Mouse (Mus musculus) midbrain, embryonic 11.5 days (tissue): Measurements from ENCODE around the gene Etv6. TPM values are rescaled to one million over a fixed set of nuclear protein-coding genes. Genes with fewer than 3 reads are reported as not detected.

Experiments
- ATAC-seq: fragments of 200-750 bp; cut with Nextera tagmentation; 2 replicates; pipeline ENCODE4 v1.8.0; 2017; ENCODE audit warnings: moderate TSS enrichment, moderate library complexity; ENCODE audit not compliant: low FRiP score
- DNase-seq: peaks from one replicate; pipeline ENCODE4 v3.0.0; 2015; ENCODE audit warnings: low spot score; ENCODE audit errors: missing footprints
- H3K27ac ChIP-seq: fragments of 300-500 bp; sonication (generic); 2 replicates; pipeline ENCODE4 v1.5.1; 2014; ENCODE audit warnings: low read depth, low read length
- H3K27me3 ChIP-seq: fragments of 300-500 bp; sonication (generic); 2 replicates; pipeline ENCODE4 v1.6.1; 2014; ENCODE audit warnings: mild to moderate bottlenecking, low read length, moderate library complexity, mixed read lengths; ENCODE audit not compliant: control insufficient read depth, insufficient read depth
- H3K36me3 ChIP-seq: fragments of 300-500 bp; sonication (generic); 2 replicates; pipeline ENCODE4 v1.6.1; 2014; ENCODE audit warnings: mild to moderate bottlenecking, low read length, moderate library complexity, mixed read lengths; ENCODE audit not compliant: control insufficient read depth, insufficient read depth
- H3K4me1 ChIP-seq: fragments of 300-500 bp; sonication (generic); 2 replicates; pipeline ENCODE4 v1.6.1; 2014; ENCODE audit warnings: low read length; ENCODE audit not compliant: control insufficient read depth, insufficient read depth
- H3K4me2 ChIP-seq: fragments of 300-500 bp; sonication (generic); 2 replicates; pipeline ENCODE4 v1.6.1; 2014; ENCODE audit warnings: mild to moderate bottlenecking, moderate library complexity
- H3K4me3 ChIP-seq: fragments of 300-500 bp; sonication (generic); 2 replicates; pipeline ENCODE4 v1.5.1; 2014; ENCODE audit warnings: low read depth, low read length
- H3K9ac ChIP-seq: fragments of 300-500 bp; sonication (generic); 2 replicates; pipeline ENCODE4 v1.6.1; 2014; ENCODE audit warnings: low read length
- H3K9me3 ChIP-seq: fragments of 300-500 bp; sonication (generic); 2 replicates; pipeline ENCODE4 v1.6.1; 2016; ENCODE audit warnings: low read length; ENCODE audit not compliant: control insufficient read depth
- WGBS: fragments of 180-500 bp; shearing (Covaris S2); extraction: QIAGEN DNeasy Blood & Tissue Kit; methylation state at CpG from one replicate; pipeline ENCODE4 v1.1.7; 2014; 5-methylcytosine and 5-hydroxymethylcytosine counted together
- polyA plus RNA-seq: library from polyadenylated mRNA; unstranded; fragments of >200 nt; fragmentation: Nextera tagmentation; extraction: Ambion mirVana; gene quantifications from 2 replicates; pipeline ENCODE4 v1.2.1, GENCODE M21; 2014

Etv6 gene
- polyA plus RNA-seq, 1 experiment from 2014 or later: 14.0 TPM

- Histone ChIP-seq H3K27me3 (no peaks in the 10 kb centered on the region), H3K9ac (no peak overlapping the region), H3K4me3 (no peak overlapping the region), H3K36me3 (no peaks in the 10 kb centered on the region; the same call in 1 of the 2 replicates), H3K9me3 (no peaks in the 10 kb centered on the region), H3K27ac (no peak overlapping the region), H3K4me1 (no peaks in the 10 kb centered on the region), H3K4me2 (no peak overlapping the region)
- 94% methylated on average over 6 of the region's 6 CpGs for WGBS
- DNase-seq (no peak), ATAC-seq (no peak)
These were observed 42.5 kb downstream of the Etv6 start for GRCm38 (mm10) chr6:134078016-134078415.

DNA sequence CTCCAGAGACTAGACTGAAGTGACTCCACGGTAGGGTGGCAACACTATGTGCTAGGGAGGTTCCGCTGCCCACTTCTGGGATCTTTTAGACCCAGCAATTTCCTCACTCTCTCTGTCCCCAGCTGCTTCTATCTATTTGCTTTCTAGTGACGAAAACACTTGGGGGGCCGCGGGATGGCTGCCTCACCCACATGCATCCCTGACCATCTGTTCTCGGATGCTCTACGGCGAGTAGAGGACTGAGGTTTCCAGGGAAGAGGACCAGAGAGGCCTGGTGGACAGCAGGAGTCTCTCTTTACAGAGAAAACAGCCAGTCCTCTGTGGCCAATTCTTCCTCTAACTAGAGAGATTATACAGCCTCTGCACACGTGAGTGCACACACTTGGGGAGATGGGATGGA is 43.6 kb downstream of the Etv6 start:
- no peak for ATAC-seq
- H3K36me3 ChIP-seq: no peaks in the 10 kb centered on the region
- no peaks in the 10 kb centered on the region for H3K9me3 ChIP-seq
- DNase-seq: no peak
- no peak overlapping the region for H3K4me3 ChIP-seq
- no peaks in the 10 kb centered on the region for H3K4me1 ChIP-seq
- no peak overlapping the region for H3K4me2 ChIP-seq
- WGBS: 83% methylated on average over 9 of the region's 9 CpGs
- no peaks in the 10 kb centered on the region for H3K27me3 ChIP-seq
- H3K9ac ChIP-seq: no peak overlapping the region
- no peak overlapping the region for H3K27ac ChIP-seq

DNA sequence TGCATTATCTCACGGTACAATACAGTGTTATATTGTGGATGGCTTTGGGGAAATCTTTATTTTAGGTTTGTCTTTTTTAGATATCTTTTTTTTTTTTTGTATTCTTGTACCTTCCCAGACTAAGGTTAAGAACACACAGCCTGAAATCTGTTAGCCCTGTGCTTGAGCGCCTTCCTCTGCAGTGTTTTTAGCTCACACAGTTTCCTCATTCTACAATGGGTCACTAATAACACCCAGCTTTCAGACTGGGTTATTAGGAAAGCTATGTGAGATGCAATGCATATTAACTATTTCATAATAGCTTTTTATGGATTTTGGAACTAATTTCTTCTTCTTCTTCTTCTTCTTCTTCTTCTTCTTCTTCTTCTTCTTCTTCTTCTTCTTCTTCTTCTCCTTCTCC is 44.1 kb downstream of the Etv6 start:
- H3K4me3 ChIP-seq: no peak overlapping the region
- WGBS: 94% methylated on average over 2 of the region's 2 CpGs
- no peak for ATAC-seq
- H3K27ac ChIP-seq: no peak overlapping the region
- H3K36me3 ChIP-seq: no peaks in the 10 kb centered on the region
- H3K4me1 ChIP-seq: no peaks in the 10 kb centered on the region
- H3K9me3 ChIP-seq: no peaks in the 10 kb centered on the region
- no peak for DNase-seq
- no peaks in the 10 kb centered on the region for H3K27me3 ChIP-seq
- no peak overlapping the region for H3K9ac ChIP-seq
- H3K4me2 ChIP-seq: no peak overlapping the region

DNA sequence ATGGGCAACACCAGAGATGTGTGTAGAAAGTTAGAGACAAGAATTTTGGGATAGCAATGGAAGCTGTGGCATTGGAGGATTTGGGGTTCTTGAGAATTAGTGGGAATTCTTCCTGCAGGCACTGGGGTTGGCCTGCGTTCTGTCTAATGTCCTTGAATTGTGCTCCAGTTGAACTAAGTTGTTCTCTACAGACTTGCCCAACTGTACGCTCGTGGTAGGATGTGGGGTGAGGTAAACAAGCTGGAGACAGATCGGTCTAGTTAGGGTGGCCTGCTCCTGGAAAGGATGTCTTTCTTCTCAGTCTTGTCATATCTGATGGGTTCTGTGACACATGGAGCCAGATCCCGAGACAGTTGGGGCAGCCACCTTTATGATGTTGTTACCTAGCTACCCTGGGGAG is 45.4 kb downstream of the Etv6 start:
- H3K27me3 ChIP-seq: no peaks in the 10 kb centered on the region
- no peak overlapping the region for H3K9ac ChIP-seq
- H3K36me3 ChIP-seq: no peaks in the 10 kb centered on the region
- no peaks in the 10 kb centered on the region for H3K4me1 ChIP-seq
- no peak for DNase-seq
- no peak overlapping the region for H3K4me3 ChIP-seq
- H3K4me2 ChIP-seq: no peak overlapping the region
- no peaks in the 10 kb centered on the region for H3K9me3 ChIP-seq
- ATAC-seq: no peak
- 89% methylated on average over 5 of the region's 5 CpGs for WGBS
- no peak overlapping the region for H3K27ac ChIP-seq

DNA sequence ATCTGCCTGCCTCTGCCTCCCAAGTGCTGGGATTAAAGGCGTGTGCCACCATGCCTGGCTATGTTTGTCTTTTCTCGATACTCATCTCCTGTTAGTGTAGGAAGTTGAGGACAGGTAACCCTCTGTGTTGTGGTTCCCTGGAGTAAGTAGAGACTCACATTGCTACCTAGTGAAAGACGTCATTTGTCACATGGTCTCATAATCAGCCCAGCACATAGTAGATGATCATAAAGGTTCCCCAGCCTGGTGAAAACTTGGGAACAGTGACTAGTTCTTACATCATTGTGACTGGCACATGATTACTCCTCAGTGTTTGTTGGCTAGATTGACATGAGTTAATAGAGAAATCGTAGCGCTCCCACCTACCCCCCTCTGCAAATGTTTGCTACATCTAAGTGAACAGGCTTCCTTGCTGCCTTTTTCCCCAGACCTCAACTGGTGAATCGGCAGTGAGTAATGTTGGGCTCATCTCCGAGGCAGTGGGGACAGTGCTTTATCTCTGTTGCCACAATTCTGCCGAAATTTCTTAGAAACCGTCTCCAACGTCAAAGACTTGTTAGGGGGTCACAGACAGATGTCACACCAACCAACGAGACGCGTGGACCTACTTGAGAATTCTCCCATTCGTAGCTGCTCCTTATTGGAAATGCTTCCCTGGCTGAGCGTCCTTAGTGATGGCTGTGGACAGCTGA is 46.9 kb downstream of the Etv6 start:
- H3K9ac ChIP-seq: no peak overlapping the region
- 91% methylated on average over 15 of the region's 15 CpGs for WGBS
- H3K4me2 ChIP-seq: no peak overlapping the region
- no peak overlapping the region for H3K4me3 ChIP-seq
- no peaks in the 10 kb centered on the region for H3K9me3 ChIP-seq
- no peaks in the 10 kb centered on the region for H3K36me3 ChIP-seq
- DNase-seq: no peak
- no peak for ATAC-seq
- no peaks in the 10 kb centered on the region for H3K4me1 ChIP-seq
- no peak overlapping the region for H3K27ac ChIP-seq
- H3K27me3 ChIP-seq: no peaks in the 10 kb centered on the region

DNA sequence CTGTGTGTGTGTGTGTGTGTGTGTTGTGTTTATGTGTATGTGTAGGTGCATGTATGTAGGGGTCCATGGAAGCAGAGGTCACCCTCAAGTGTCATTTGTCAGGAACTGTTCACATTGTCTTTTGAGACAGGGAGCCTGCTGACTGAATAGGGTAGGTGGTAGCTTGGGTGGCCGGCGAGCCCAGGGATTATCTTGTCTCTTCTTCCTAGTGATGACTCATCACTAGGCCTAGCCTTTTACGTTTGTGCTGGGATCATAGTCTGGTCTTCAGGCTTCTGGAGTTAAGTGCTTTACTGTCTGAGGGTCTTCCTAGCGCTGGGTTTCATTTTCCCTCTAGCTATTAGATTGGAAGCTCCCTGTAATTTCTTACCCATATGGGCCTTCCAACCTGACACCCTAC is 47.9 kb downstream of the Etv6 start:
- Histone ChIP-seq H3K4me1 (no peaks in the 10 kb centered on the region), H3K4me2 (no peak overlapping the region), H3K9ac (no peak overlapping the region), H3K9me3 (no peaks in the 10 kb centered on the region), H3K27ac (no peak overlapping the region), H3K4me3 (no peak overlapping the region), H3K27me3 (no peaks in the 10 kb centered on the region), H3K36me3 (no peaks in the 10 kb centered on the region)
- ATAC-seq (no peak), DNase-seq (no peak)
- WGBS: 75% methylated on average over 4 of the region's 4 CpGs

DNA sequence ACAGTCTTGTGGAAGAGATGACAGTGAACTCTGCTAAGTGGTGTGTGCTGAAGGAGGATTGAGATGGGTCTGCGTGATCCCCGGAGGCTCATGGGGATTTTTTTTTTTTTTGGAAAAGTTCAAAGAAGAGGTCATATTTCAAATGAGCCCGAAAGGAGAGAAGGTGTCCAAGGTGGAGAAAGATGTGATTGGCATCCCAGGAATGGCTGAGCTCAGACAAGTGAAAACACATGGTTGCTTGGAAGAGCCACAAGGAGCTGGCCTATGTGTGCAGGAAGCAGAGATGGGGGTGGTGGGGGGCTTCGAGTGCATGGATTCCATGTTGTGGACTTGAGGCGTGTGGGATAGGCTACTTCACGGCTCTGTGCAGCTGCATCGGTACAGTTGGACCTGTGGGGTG is 50.9 kb downstream of the Etv6 start:
- no peak for DNase-seq
- no peak overlapping the region for H3K4me3 ChIP-seq
- H3K4me1 ChIP-seq: no peaks in the 10 kb centered on the region
- no peaks in the 10 kb centered on the region for H3K36me3 ChIP-seq
- no peak overlapping the region for H3K27ac ChIP-seq
- H3K9me3 ChIP-seq: no peaks in the 10 kb centered on the region
- H3K4me2 ChIP-seq: no peak overlapping the region
- no peaks in the 10 kb centered on the region for H3K27me3 ChIP-seq
- ATAC-seq: no peak
- WGBS: 83% methylated on average over 7 of the region's 7 CpGs
- no peak overlapping the region for H3K9ac ChIP-seq

- Histone ChIP-seq H3K36me3 (no peaks in the 10 kb centered on the region), H3K4me2 (no peak overlapping the region), H3K4me3 (no peak overlapping the region), H3K4me1 (no peaks in the 10 kb centered on the region), H3K9ac (no peak overlapping the region), H3K27me3 (no peaks in the 10 kb centered on the region), H3K27ac (no peak overlapping the region), H3K9me3 (no peaks in the 10 kb centered on the region)
- ATAC-seq (no peak), DNase-seq (no peak)
- WGBS: 88% methylated on average over 4 of the region's 4 CpGs
These were observed 52.2 kb downstream of the Etv6 start for GRCm38 (mm10) chr6:134087709-134088108.

GRCm38 (mm10) chr6:134089671-134090377 is 54.3 kb downstream of the Etv6 start:
- H3K4me1 ChIP-seq: no peaks in the 10 kb centered on the region
- H3K36me3 ChIP-seq: no peaks in the 10 kb centered on the region
- no peak for DNase-seq
- H3K9me3 ChIP-seq: no peaks in the 10 kb centered on the region
- 87% methylated on average over 7 of the region's 7 CpGs for WGBS
- no peak overlapping the region for H3K9ac ChIP-seq
- no peak overlapping the region for H3K4me2 ChIP-seq
- H3K27me3 ChIP-seq: no peaks in the 10 kb centered on the region
- H3K27ac ChIP-seq: no peak overlapping the region
- H3K4me3 ChIP-seq: no peak overlapping the region
- no peak for ATAC-seq
